Mouse (Mus musculus): ENCODE results near the gene Gm20509.

GRCm38 (mm10) chr9:73059224-73059623 is 43.0 kb upstream of the Gm20509 start:
- TF ChIP-seq CTCF (IDR thresholded peaks at IDR 0.05; ENCODE audit: extremely low read depth, insufficient read length, insufficient replicate concordance, low read depth, low read length) (no peak), POLR2A (IDR thresholded peaks at IDR 0.05; ENCODE audit: low read depth, low read length) (no peak)
